15 mouse cellular contexts compared by ENCODE assay signal in genomic region chr4:135230661-135231060, GRCm38 (mm10). TPM values are rescaled to one million over a fixed set of nuclear protein-coding genes. Genes with fewer than 3 reads are reported as not detected.
DNase-seq lines count a peak whose midpoint lies in the region; ATAC-seq and TF ChIP-seq lines count a peak whose summit lies in the region.
"Had no signal": no experiment of that assay in that cellular context is flagged by ENCODE, and none has a peak within 500 bp of the region (broad histone marks: within the 10 kb centered on the region; RNA-seq: fewer than 3 reads in every experiment).

No protein-coding gene starts in this region.

- no peak overlapping the region for H3K9ac ChIP-seq in hindbrain, postnatal 0 days (replicated peaks; ENCODE audit: low read length)
- H3K9ac ChIP-seq in hindbrain, embryonic 11.5 days (ENCODE audit: low read depth, low read length) = no peak overlapping the region
- H3K9ac ChIP-seq in heart, embryonic 15.5 days = no peak overlapping the region
- H3K9ac ChIP-seq: kidney, embryonic 15.5 days had no signal

- WGBS in hindbrain, postnatal 0 days = 43% methylated on average over 5 of the region's 5 CpGs
- WGBS in hindbrain, embryonic 11.5 days = 81% methylated on average over 5 of the region's 5 CpGs
- WGBS in heart, embryonic 15.5 days = 50% methylated on average over 5 of the region's 5 CpGs

- no peak overlapping the region for H3K4me2 ChIP-seq in hindbrain, postnatal 0 days (ENCODE audit: low read depth, low read length)
- no peak overlapping the region for H3K4me2 ChIP-seq in hindbrain, embryonic 11.5 days (replicated peaks; ENCODE audit: low read depth, low read length)
- no peak overlapping the region for H3K4me2 ChIP-seq in heart, embryonic 15.5 days
- H3K4me2 ChIP-seq: kidney, embryonic 15.5 days; liver, embryonic 11.5 days had no signal

- TF ChIP-seq CTCF in hindbrain, postnatal 0 days (IDR thresholded peaks at IDR 0.05; ENCODE audit: low read depth) = no peak

- peak overlapping the region; percentile 8; the same call in 1 of the 2 replicates for H3K27ac ChIP-seq in hindbrain, postnatal 0 days
- H3K27ac ChIP-seq in hindbrain, embryonic 11.5 days (ENCODE audit: low read depth, low read length) = no peak overlapping the region
- peak overlapping the region; percentile 54 for H3K27ac ChIP-seq in heart, embryonic 15.5 days
- H3K27ac ChIP-seq: kidney, embryonic 15.5 days had no signal

- ATAC-seq in cerebellum, adult (ENCODE audit: insufficient number of reproducible peaks, low FRiP score, low TSS enrichment) = no peak
- peak; percentile 45; the same call in 1 of the 2 replicates for ATAC-seq in hindbrain, postnatal 0 days
- no peak for ATAC-seq in hindbrain, embryonic 11.5 days (ENCODE audit: low FRiP score)
- ATAC-seq in heart, embryonic 15.5 days (replicated peaks; ENCODE audit: insufficient number of reproducible peaks, insufficient read depth, low FRiP score, low read depth) = no peak

- no peaks in the 10 kb centered on the region for H3K9me3 ChIP-seq in hindbrain, postnatal 0 days (ENCODE audit: low read length)
- no peaks in the 10 kb centered on the region for H3K9me3 ChIP-seq in hindbrain, embryonic 11.5 days (ENCODE audit: control insufficient read depth, low read length)
- no peaks in the 10 kb centered on the region for H3K9me3 ChIP-seq in heart, embryonic 15.5 days (replicated peaks)
- H3K9me3 ChIP-seq: G1E; kidney, embryonic 15.5 days had no signal

- DNase-seq in cerebellum, adult 8-10 months = peak; percentile 7
- DNase-seq in hindbrain, postnatal 0 days (ENCODE audit: low spot score) = peak; percentile 59
- DNase-seq in hindbrain, embryonic 11.5 days (ENCODE audit: low spot score) = no peak
- DNase-seq in MN1 (ENCODE audit: low spot score) = peak; percentile 29
- no peak for DNase-seq in gastrocnemius, adult 18-20 months (ENCODE audit: low spot score)
- DNase-seq in thymus, postnatal 0 days (ENCODE audit: low spot score) = no peak
- DNase-seq: lung, postnatal 4 days; right cerebral cortex, postnatal 4 days; thymus, adult 18-20 months had no signal

- no peak overlapping the region for H3K4me3 ChIP-seq in hindbrain, postnatal 0 days (ENCODE audit: low read length)
- no peak overlapping the region for H3K4me3 ChIP-seq in hindbrain, embryonic 11.5 days (ENCODE audit: low read depth, low read length)
- no peak overlapping the region for H3K4me3 ChIP-seq in heart, embryonic 15.5 days
- H3K4me3 ChIP-seq: erythroblast, embryonic 14.5 days; kidney, embryonic 15.5 days had no signal

- no peaks in the 10 kb centered on the region for H3K4me1 ChIP-seq in hindbrain, postnatal 0 days (ENCODE audit: insufficient read depth, low read length)
- H3K4me1 ChIP-seq in hindbrain, embryonic 11.5 days (replicated peaks; ENCODE audit: control insufficient read depth, insufficient read depth, low read length) = no peaks in the 10 kb centered on the region
- H3K4me1 ChIP-seq in heart, embryonic 15.5 days (replicated peaks) = peaks cover 28% of the 10 kb centered on the region

- no peaks in the 10 kb centered on the region for H3K27me3 ChIP-seq in hindbrain, postnatal 0 days (ENCODE audit: insufficient read depth, low read length)
- H3K27me3 ChIP-seq in hindbrain, embryonic 11.5 days (ENCODE audit: control insufficient read depth, insufficient read depth, low read length) = no peaks in the 10 kb centered on the region
- no peaks in the 10 kb centered on the region for H3K27me3 ChIP-seq in heart, embryonic 15.5 days
- H3K27me3 ChIP-seq: kidney, embryonic 15.5 days had no signal

- H3K36me3 ChIP-seq in hindbrain, postnatal 0 days (ENCODE audit: insufficient read depth, low read length) = no peaks in the 10 kb centered on the region
- no peaks in the 10 kb centered on the region for H3K36me3 ChIP-seq in hindbrain, embryonic 11.5 days (ENCODE audit: control insufficient read depth, insufficient read depth, low read length)
- peaks cover 4% of the 10 kb centered on the region for H3K36me3 ChIP-seq in heart, embryonic 15.5 days

RNA-seq across cellular contexts. Expression of gene Clic4, which starts 42.0 kb away (rescaled TPM):
- total RNA-seq in hindbrain, postnatal 0 days (2014; rRNA removed) = 64.7 and 70.1 TPM in 2 replicates
- 57.1 and 59.7 TPM in 2 replicates for polyA plus RNA-seq in hindbrain, postnatal 0 days (2015; fragmentation: Nextera tagmentation; extraction: Ambion mirVana)
- polyA plus RNA-seq in hindbrain, embryonic 11.5 days (2014; fragmentation: Nextera tagmentation; extraction: Ambion mirVana) = 109 and 147 TPM in 2 replicates
- 252 and 254 TPM in 2 replicates for polyA plus RNA-seq in heart, embryonic 15.5 days (2015; fragmentation: Nextera tagmentation; extraction: Ambion mirVana)
- 10 to 100 TPM; 27.6 to 40.4 TPM for total RNA-seq in gastrocnemius, adult 18-20 months (2021)
- polyA plus RNA-seq in thymus, postnatal 0 days (2015; fragmentation: Nextera tagmentation; extraction: Ambion mirVana) = 71.1 and 72.5 TPM in 2 replicates

Comparison
In these comparisons a context has a peak if more than half of its experiments do, and no peak if none do; other contexts are left out.
1. DNase-seq: peak in cerebellum, adult 8-10 months (single experiment), hindbrain, postnatal 0 days (single experiment) and MN1 (single experiment); none in hindbrain, embryonic 11.5 days (single experiment), gastrocnemius, adult 18-20 months (single experiment) and thymus, postnatal 0 days (single experiment).